Mouse (Mus musculus) embryonic facial prominence, embryonic 13.5 days (tissue): ENCODE results near the gene Tmem210. TPM values are rescaled to one million over a fixed set of nuclear protein-coding genes. Genes with fewer than 3 reads are reported as not detected.

Source experiments
- ATAC-seq: fragments of 200-750 bp; cut with Nextera tagmentation; 2 replicates; pipeline ENCODE4 v1.8.0; 2017; ENCODE audit warnings: low read depth; ENCODE audit not compliant: insufficient number of reproducible peaks, insufficient read depth, low FRiP score, low TSS enrichment
- H3K27ac ChIP-seq: fragments of 300-500 bp; sonication (generic); 2 replicates; pipeline ENCODE4 v1.5.1; 2015; ENCODE audit warnings: moderate library complexity, mild to moderate bottlenecking, inconsistent platforms
- H3K27me3 ChIP-seq: fragments of 300-500 bp; sonication (generic); 2 replicates; pipeline ENCODE4 v1.6.1; 2015; ENCODE audit warnings: mild to moderate bottlenecking, inconsistent platforms
- H3K36me3 ChIP-seq: fragments of 300-500 bp; sonication (generic); 2 replicates; pipeline ENCODE4 v1.6.1; 2015; ENCODE audit warnings: mild to moderate bottlenecking, inconsistent platforms
- H3K4me1 ChIP-seq: fragments of 300-500 bp; sonication (generic); 2 replicates; pipeline ENCODE4 v1.6.1; 2015; ENCODE audit warnings: inconsistent platforms
- H3K4me2 ChIP-seq: fragments of 300-500 bp; sonication (generic); 2 replicates; pipeline ENCODE4 v1.6.1; 2015; ENCODE audit warnings: moderate library complexity, mild to moderate bottlenecking, inconsistent platforms
- H3K4me3 ChIP-seq: fragments of 300-500 bp; sonication (generic); 2 replicates; pipeline ENCODE4 v1.5.1; 2015; ENCODE audit warnings: mild to moderate bottlenecking, inconsistent platforms
- H3K9ac ChIP-seq: fragments of 300-500 bp; sonication (generic); 2 replicates; pipeline ENCODE4 v1.6.1; 2015; ENCODE audit warnings: mild to moderate bottlenecking, inconsistent platforms
- H3K9me3 ChIP-seq: fragments of 300-500 bp; sonication (generic); 2 replicates; pipeline ENCODE4 v1.6.1; 2016; ENCODE audit warnings: inconsistent platforms
- WGBS: fragments of 180-500 bp; shearing (Covaris S2); methylation state at CpG from one replicate; pipeline ENCODE4 v1.1.7; 2015; ENCODE audit warnings: mixed read lengths; 5-methylcytosine and 5-hydroxymethylcytosine counted together
- polyA plus RNA-seq: library from polyadenylated mRNA; unstranded; fragments of >200 nt; fragmentation: Nextera tagmentation; extraction: Ambion mirVana; gene quantifications from 2 replicates; pipeline ENCODE4 v1.2.1, GENCODE M21; 2015

Gene Tmem210
- polyA plus RNA-seq, 1 experiment from 2014 or later, result not detected

- 54% methylated on average over 2 of the region's 2 CpGs for WGBS
- Histone ChIP-seq H3K4me1 (peaks cover 51% of the 10 kb centered on the region), H3K9me3 (no peaks in the 10 kb centered on the region), H3K36me3 (peaks cover 34% of the 10 kb centered on the region), H3K27ac (no peak overlapping the region), H3K4me3 (no peak overlapping the region), H3K9ac (peak overlapping the region; percentile 77; the same call in 1 of the 2 replicates), H3K4me2 (no peak overlapping the region), H3K27me3 (peaks cover 21% of the 10 kb centered on the region)
- no peak for ATAC-seq
These were observed 21.2 kb upstream of the Tmem210 start for GRCm38 (mm10) chr2:25266720-25267119.

- Histone ChIP-seq H3K27me3 (peaks cover 21% of the 10 kb centered on the region), H3K36me3 (peaks cover 34% of the 10 kb centered on the region), H3K4me1 (peaks cover 51% of the 10 kb centered on the region), H3K27ac (no peak overlapping the region), H3K9ac (0 out of 2 replicates have a peak overlapping the region, but pooled peaks have one; percentile 46), H3K4me2 (no peak overlapping the region), H3K9me3 (no peaks in the 10 kb centered on the region), H3K4me3 (no peak overlapping the region)
- ATAC-seq, result no peak
These were observed 20.7 kb upstream of the Tmem210 start for GRCm38 (mm10) chr2:25267241-25267640.

DNA sequence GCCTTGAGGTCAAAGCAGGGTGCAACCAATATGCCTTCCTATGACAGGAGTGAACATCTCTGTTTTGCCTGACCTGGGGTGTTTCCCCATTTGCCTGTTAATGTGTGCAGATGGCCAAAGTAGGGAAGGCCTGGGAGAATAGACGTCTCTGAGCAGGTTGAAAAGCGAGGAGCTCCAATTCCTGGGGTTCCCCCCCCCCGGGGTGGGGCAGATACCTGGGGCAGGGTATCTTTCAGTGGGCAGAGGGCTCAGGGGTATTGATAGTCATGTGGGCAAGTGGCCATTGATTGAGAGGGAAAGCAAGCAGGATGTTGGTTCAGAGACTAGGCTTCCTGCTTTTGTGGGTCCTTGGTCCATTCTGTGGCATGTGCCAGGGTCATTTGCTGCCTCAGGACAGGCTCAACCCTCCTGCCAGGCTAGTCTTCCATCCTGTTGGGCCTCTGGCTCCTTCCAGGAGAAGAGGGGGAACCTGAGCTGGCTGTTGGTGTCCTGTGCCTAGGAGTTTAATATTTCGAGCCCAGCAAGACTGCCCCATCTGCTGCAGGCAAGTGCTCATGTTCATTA, 20.1 kb upstream of the Tmem210 start:
- H3K36me3 ChIP-seq, result peaks cover 34% of the 10 kb centered on the region
- ATAC-seq, result no peak
- H3K27me3 ChIP-seq, result peaks cover 20% of the 10 kb centered on the region
- no peak overlapping the region for H3K27ac ChIP-seq
- peaks cover 51% of the 10 kb centered on the region for H3K4me1 ChIP-seq
- no peaks in the 10 kb centered on the region for H3K9me3 ChIP-seq
- H3K4me2 ChIP-seq, result no peak overlapping the region
- no peak overlapping the region for H3K9ac ChIP-seq
- WGBS, result 73% methylated on average over 4 of the region's 4 CpGs
- H3K4me3 ChIP-seq, result no peak overlapping the region

DNA sequence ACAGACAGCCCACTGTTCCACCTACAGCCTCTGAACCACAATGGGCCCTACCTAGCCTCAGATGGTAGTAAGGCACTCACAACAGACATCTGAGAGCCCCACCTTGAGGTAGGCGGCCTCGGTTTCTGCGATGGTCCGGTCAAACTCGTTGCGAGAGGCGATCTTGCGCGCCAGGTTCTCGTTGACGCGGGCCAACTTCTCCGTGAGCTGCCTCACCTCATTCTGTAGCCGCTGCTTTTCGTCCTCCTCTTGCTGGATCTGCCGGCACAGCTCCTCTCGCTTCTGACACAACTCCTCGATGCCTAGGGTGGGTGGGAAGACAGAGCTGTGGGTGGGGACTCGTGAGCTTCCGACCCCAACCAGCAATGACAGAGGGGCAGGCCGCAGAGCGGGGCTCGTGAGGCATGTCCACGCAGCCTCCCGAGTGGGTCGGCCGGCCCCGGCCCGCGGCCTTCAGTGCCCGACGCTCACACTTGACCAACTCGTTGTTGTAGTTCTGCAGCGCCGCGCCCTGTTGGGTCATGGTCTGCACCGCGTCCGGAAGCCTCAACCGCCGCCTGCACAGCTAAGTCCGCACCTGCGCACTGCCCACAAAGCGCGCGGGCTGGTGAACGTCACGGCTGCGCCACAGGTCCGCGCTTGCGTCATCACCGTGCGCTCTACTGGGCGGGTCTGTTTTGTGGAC, 16.0 kb upstream of the Tmem210 start, which contains the start of the genes Ssna1 and Anapc2:
Ssna1 (minus strand) TSS at position 612 of the 685 bp plus-strand sequence.
Anapc2 (plus strand) TSS at position 652 of the 685 bp plus-strand sequence.
- no peaks in the 10 kb centered on the region for H3K9me3 ChIP-seq
- no peaks in the 10 kb centered on the region for H3K27me3 ChIP-seq
- peak within 1 kb of the TSS; percentile 80 for H3K27ac ChIP-seq
- H3K4me2 ChIP-seq, result peak within 1 kb of the TSS; percentile 97
- WGBS, result under 1% methylated on average over 53 of the region's 55 CpGs
- peak within 1 kb of the TSS; percentile 95 for H3K4me3 ChIP-seq
- peak within 1 kb of the TSS; percentile 95 for H3K9ac ChIP-seq
- peaks cover 72% of the 10 kb centered on the region for H3K36me3 ChIP-seq
- ATAC-seq, result peak; percentile 92
- H3K4me1 ChIP-seq, result peaks cover 23% of the 10 kb centered on the region

DNA sequence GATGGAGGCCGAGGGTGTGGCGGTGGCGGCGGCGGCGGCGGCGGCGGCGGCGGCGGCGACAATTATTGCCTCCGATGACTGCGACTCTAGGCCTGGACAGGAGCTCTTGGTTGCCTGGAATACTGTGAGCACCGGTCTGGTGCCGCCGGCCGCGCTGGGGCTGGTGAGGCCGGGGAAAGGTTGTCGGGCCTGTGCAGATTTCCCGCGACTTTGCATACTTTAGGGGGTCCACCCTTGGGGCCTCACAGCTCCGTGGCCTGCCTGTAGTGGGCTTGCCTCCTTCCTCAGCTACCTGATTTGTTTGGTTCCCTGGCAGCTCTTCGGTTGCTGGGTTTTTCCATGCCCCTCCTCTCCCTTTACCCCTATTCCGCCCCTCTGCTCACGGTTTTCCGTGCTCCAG, 15.4 kb upstream of the Tmem210 start:
- Histone ChIP-seq H3K9me3 (no peaks in the 10 kb centered on the region), H3K27ac (peak overlapping the region; percentile 80; the same call in 1 of the 2 replicates), H3K4me2 (peak overlapping the region; percentile 97), H3K27me3 (no peaks in the 10 kb centered on the region), H3K9ac (peak overlapping the region; percentile 95), H3K36me3 (peaks cover 73% of the 10 kb centered on the region), H3K4me3 (peak overlapping the region; percentile 95), H3K4me1 (peaks cover 22% of the 10 kb centered on the region)
- ATAC-seq, result 0 out of 2 replicates have a peak, but pooled peaks have one; percentile 20
- under 1% methylated on average over 29 of the region's 29 CpGs for whole genome bisulfite sequencing

DNA sequence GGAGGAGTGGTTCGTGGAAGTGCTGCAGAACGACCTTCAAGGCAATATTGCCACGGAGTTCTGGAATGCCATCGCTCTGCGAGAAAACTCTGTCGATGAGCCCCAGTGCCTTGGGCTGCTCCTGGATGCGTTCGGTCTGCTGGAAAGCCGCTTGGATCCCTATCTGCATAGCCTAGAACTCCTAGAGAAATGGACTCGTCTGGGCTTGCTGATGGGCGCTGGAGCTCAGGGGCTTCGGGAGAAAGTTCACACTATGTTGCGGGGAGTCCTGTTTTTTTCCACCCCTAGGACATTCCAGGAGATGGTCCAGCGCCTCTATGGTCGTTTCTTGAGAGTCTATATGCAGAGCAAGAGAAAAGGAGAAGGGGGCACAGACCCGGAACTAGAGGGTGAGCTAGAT, 14.9 kb upstream of the Tmem210 start:
- Histone ChIP-seq H3K9ac (peak overlapping the region; percentile 95), H3K27ac (0 out of 2 replicates have a peak overlapping the region, but pooled peaks have one; percentile 80), H3K9me3 (no peaks in the 10 kb centered on the region), H3K27me3 (no peaks in the 10 kb centered on the region), H3K4me2 (peak overlapping the region; percentile 97), H3K4me1 (peaks cover 22% of the 10 kb centered on the region), H3K4me3 (peak overlapping the region; percentile 95), H3K36me3 (peaks cover 73% of the 10 kb centered on the region)
- WGBS, result 36% methylated on average over 16 of the region's 16 CpGs
- ATAC-seq, result no peak

DNA sequence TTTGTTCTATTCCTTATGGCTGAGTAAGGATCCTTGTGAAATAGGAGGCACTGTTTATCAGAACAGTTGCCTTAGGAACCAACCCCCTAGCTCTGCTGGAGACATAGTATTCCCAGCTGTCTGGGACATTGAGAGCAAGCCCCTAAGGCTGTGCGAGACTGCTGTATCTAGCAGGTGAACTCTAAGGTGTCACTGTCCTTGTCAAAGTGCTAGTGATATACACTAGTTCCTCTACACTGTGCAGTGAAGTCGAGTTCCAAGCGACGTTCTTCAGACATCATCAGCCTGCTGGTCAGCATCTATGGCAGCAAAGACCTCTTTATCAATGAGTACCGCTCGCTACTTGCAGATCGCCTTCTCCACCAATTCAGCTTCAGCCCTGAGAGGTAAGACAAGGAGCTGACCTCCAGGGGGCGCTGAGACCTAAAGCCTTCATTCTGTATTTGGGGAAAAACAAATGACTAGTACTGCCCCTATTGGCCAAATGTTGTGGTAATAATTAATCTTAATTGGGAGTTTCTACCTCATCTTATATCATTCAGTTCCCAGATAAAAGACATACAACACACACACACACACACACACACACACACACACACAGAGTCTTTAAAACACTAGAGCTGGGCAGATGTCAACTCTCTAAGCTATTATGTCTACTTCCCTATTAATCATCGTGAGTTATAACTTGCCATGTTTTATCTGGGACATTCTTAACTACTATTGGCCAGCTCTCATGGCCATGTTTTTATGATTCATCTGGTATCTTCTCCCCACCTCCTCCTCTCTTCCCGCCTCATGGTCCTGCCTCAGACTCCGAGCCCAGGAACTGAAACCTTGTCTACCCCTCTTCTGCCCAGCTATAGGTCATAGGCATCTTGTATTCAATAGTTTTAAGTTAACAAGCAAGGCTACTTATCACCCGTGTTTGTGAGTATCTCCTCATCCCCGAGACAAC, 8.7 kb upstream of the Tmem210 start:
- Histone ChIP-seq H3K9me3 (no peaks in the 10 kb centered on the region), H3K4me2 (no peak overlapping the region), H3K27ac (no peak overlapping the region), H3K9ac (no peak overlapping the region), H3K4me1 (no peaks in the 10 kb centered on the region), H3K36me3 (peaks cover 97% of the 10 kb centered on the region), H3K27me3 (no peaks in the 10 kb centered on the region), H3K4me3 (no peak overlapping the region)
- ATAC-seq, result no peak
- WGBS, result 61% methylated on average over 13 of the region's 13 CpGs

- Histone ChIP-seq H3K27me3 (peaks cover 34% of the 10 kb centered on the region), H3K9ac (no peak overlapping the region), H3K36me3 (peaks cover 57% of the 10 kb centered on the region), H3K4me1 (peaks cover 22% of the 10 kb centered on the region), H3K9me3 (no peaks in the 10 kb centered on the region), H3K4me2 (no peak overlapping the region), H3K4me3 (no peak overlapping the region), H3K27ac (peak overlapping the region; percentile 76; the same call in 1 of the 2 replicates)
- 81% methylated on average over 2 of the region's 2 CpGs for WGBS
- no peak for ATAC-seq
These were observed 2.4 kb upstream of the Tmem210 start for GRCm38 (mm10) chr2:25285551-25285950.

- 0 out of 2 replicates have a peak overlapping the region, but pooled peaks have one; percentile 6 for H3K9ac ChIP-seq
- no peak overlapping the region for H3K4me3 ChIP-seq
- H3K4me2 ChIP-seq, result no peak overlapping the region
- H3K9me3 ChIP-seq, result no peaks in the 10 kb centered on the region
- H3K27ac ChIP-seq, result peak overlapping the region; percentile 76
- 67% methylated on average over 1 of the region's 1 CpGs for WGBS
- no peak for ATAC-seq
- H3K4me1 ChIP-seq, result peaks cover 29% of the 10 kb centered on the region
- peaks cover 42% of the 10 kb centered on the region for H3K27me3 ChIP-seq
- H3K36me3 ChIP-seq, result peaks cover 49% of the 10 kb centered on the region
These were observed 1.6 kb upstream of the Tmem210 start for GRCm38 (mm10) chr2:25286314-25286713.

DNA sequence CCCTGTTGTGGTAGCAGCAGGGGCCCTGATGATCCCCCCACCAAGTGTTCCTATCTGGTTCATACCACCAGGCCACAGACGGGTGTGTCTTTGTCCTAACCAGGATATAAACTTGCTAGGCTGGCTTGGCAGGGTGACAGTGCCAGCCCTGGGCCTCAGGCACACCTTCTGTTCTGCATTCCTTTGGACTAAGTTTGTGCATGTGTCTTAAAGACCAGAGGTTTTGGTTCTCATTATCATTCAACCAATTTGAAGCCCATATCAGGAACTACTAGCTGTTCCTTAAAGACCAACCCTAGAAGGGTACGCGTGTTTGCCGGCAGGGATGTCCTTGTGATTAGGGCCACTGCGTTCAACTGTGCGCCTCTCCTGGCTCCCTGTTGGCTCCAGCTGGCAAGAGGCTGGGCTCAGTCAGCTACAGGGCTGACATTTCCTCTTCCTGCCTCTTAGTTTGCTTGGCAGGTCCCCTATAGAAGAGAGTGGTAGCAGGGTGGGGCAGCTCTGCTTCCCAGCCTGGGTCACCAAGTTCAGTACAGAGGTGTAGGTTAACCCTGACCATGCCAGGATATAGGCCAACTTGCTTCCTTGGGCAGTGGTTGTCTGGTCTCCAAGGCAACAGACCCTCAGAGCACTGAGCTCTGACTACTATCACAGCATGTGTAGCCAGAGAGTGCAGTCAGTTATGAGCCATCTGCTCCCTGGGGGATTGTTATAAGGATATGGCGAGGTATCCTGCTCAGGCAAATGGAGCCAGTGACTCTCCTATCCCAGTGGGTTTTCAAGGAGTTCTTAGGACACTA, 908 bp upstream of the Tmem210 start:
- no peak overlapping the region for H3K4me3 ChIP-seq
- peak overlapping the region; percentile 77 for H3K27ac ChIP-seq
- ATAC-seq, result no peak
- WGBS, result 51% methylated on average over 7 of the region's 7 CpGs
- no peak overlapping the region for H3K9ac ChIP-seq
- peaks cover 49% of the 10 kb centered on the region for H3K27me3 ChIP-seq
- H3K36me3 ChIP-seq, result peaks cover 44% of the 10 kb centered on the region
- H3K4me1 ChIP-seq, result peaks cover 35% of the 10 kb centered on the region
- 0 out of 2 replicates have a peak overlapping the region, but pooled peaks have one; percentile 2 for H3K4me2 ChIP-seq
- H3K9me3 ChIP-seq, result no peaks in the 10 kb centered on the region
